ENCODE assay signal across 18 mouse cellular contexts in genomic region chr17:83382752-83383151, GRCm38 (mm10).
"Had no signal": no experiment of that assay in that cellular context is flagged by ENCODE, and none has a peak within 500 bp of the region (broad histone marks: within the 10 kb centered on the region; RNA-seq: fewer than 3 reads in every experiment).

No protein-coding gene starts in this region.

- H3K36me3 ChIP-seq: liver, embryonic 15.5 days; lung, embryonic 15.5 days; midbrain, embryonic 10.5 days; midbrain, embryonic 12.5 days; midbrain, embryonic 15.5 days; neural tube, embryonic 12.5 days; stomach, embryonic 15.5 days had no signal

- ATAC-seq: liver, postnatal 0 days; lung, postnatal 0 days; midbrain, embryonic 15.5 days had no signal

- H3K4me3 ChIP-seq: liver, embryonic 15.5 days; lung, embryonic 15.5 days; megakaryocyte, embryonic 14.5 days; midbrain, embryonic 10.5 days; midbrain, embryonic 12.5 days; midbrain, embryonic 15.5 days; neural tube, embryonic 12.5 days; stomach, embryonic 15.5 days had no signal

- H3K9ac ChIP-seq: liver, embryonic 15.5 days; liver, postnatal 0 days; lung, embryonic 15.5 days; midbrain, embryonic 12.5 days; midbrain, embryonic 15.5 days; neural tube, embryonic 12.5 days; stomach, embryonic 15.5 days had no signal

- H3K9me3 ChIP-seq: liver, embryonic 15.5 days; lung, embryonic 15.5 days; megakaryocyte, embryonic 14.5 days; midbrain, embryonic 10.5 days; midbrain, embryonic 12.5 days; midbrain, embryonic 15.5 days; neural tube, embryonic 12.5 days; stomach, embryonic 15.5 days had no signal

- H3K4me2 ChIP-seq: liver, embryonic 15.5 days; lung, embryonic 15.5 days; midbrain, embryonic 12.5 days; midbrain, embryonic 15.5 days; neural tube, embryonic 12.5 days; stomach, embryonic 15.5 days had no signal

- H3K27me3 ChIP-seq: liver, embryonic 15.5 days; lung, embryonic 15.5 days; megakaryocyte, embryonic 14.5 days; midbrain, embryonic 12.5 days; midbrain, embryonic 15.5 days; neural tube, embryonic 12.5 days; stomach, embryonic 15.5 days had no signal

- DNase-seq: liver, postnatal 0 days; lung, adult 2 months; lung, postnatal 14 days; lung, postnatal 36 days; right cerebral cortex, postnatal 14 days; thymus, adult 18-20 months; thymus, postnatal 14 days; thymus, postnatal 36 days had no signal

- H3K27ac ChIP-seq: liver, embryonic 15.5 days; lung, embryonic 15.5 days; macrophage; midbrain, embryonic 10.5 days; midbrain, embryonic 12.5 days; midbrain, embryonic 15.5 days; neural tube, embryonic 12.5 days; stomach, embryonic 15.5 days had no signal
